Mouse (Mus musculus) lung, embryonic 15.5 days (tissue): ENCODE results near the gene Sgsm2. TPM values are rescaled to one million over a fixed set of nuclear protein-coding genes. Genes with fewer than 3 reads are reported as not detected.

Experiments
- ATAC-seq: fragments of 200-750 bp; cut with Nextera tagmentation; 2 replicates; pipeline ENCODE4 v1.8.0; 2017; ENCODE audit warnings: moderate number of reproducible peaks, borderline replicate concordance; ENCODE audit not compliant: low FRiP score, low TSS enrichment; ENCODE audit errors: extremely low read depth
- H3K27ac ChIP-seq: fragments of 300-500 bp; sonication (generic); 2 replicates; pipeline ENCODE4 v1.5.1; 2015; ENCODE audit warnings: moderate library complexity, mild to moderate bottlenecking, inconsistent platforms
- H3K27me3 ChIP-seq: fragments of 300-500 bp; sonication (generic); 2 replicates; pipeline ENCODE4 v1.6.1; 2015; ENCODE audit warnings: inconsistent platforms
- H3K36me3 ChIP-seq: fragments of 300-500 bp; sonication (generic); 2 replicates; pipeline ENCODE4 v1.6.1; 2015; ENCODE audit warnings: inconsistent platforms
- H3K4me1 ChIP-seq: fragments of 300-500 bp; sonication (generic); 2 replicates; pipeline ENCODE4 v1.6.1; 2015; ENCODE audit warnings: inconsistent platforms
- H3K4me2 ChIP-seq: fragments of 300-500 bp; sonication (generic); 2 replicates; pipeline ENCODE4 v1.6.1; 2015; ENCODE audit warnings: inconsistent platforms, mild to moderate bottlenecking, moderate library complexity
- H3K4me3 ChIP-seq: fragments of 300-500 bp; sonication (generic); 2 replicates; pipeline ENCODE4 v1.5.1; 2015; ENCODE audit warnings: mild to moderate bottlenecking, inconsistent platforms
- H3K9ac ChIP-seq: fragments of 300-500 bp; sonication (generic); 2 replicates; pipeline ENCODE4 v1.6.1; 2015; ENCODE audit warnings: inconsistent platforms
- H3K9me3 ChIP-seq: fragments of 300-500 bp; sonication (generic); 2 replicates; pipeline ENCODE4 v1.6.1; 2016; ENCODE audit warnings: inconsistent platforms
- WGBS: fragments of 180-500 bp; shearing (Covaris S2); methylation state at CpG from one replicate; pipeline ENCODE4 v1.1.7; 2015; 5-methylcytosine and 5-hydroxymethylcytosine counted together
- polyA plus RNA-seq: library from polyadenylated mRNA; unstranded; fragments of >200 nt; fragmentation: Nextera tagmentation; extraction: Ambion mirVana; gene quantifications from 2 replicates; pipeline ENCODE4 v1.2.1, GENCODE M21; 2015

Sgsm2 gene
- polyA plus RNA-seq, 1 experiment from 2014 or later = 3.5 TPM

DNA sequence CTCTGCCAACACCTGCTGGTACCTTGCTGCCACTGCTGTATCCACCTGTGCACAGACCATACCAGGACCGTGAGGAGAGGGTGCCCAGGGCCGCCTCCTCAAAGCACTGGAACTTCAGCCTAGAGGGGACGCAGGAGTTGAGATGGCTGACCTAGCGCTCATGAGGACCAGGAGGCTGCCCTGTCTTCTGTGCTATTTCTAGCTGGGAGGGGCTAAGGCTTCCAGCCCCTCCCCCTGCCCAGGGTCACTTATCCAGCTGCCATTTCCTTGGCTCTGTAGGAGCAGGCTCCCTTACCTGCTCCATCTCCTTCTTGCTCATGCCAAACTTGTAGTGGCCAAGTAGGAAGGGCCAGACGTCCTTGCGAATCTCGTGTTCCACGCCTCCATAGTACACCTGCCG is 39.1 kb downstream of the Sgsm2 start:
- Histone ChIP-seq H3K4me3 (no peak overlapping the region), H3K36me3 (no peaks in the 10 kb centered on the region), H3K27ac (no peak overlapping the region), H3K4me2 (no peak overlapping the region), H3K4me1 (no peaks in the 10 kb centered on the region), H3K9me3 (no peaks in the 10 kb centered on the region), H3K9ac (no peak overlapping the region), H3K27me3 (no peaks in the 10 kb centered on the region)
- no peak for ATAC-seq
- 77% methylated on average over 9 of the region's 9 CpGs for WGBS

- Histone ChIP-seq H3K4me3 (no peak overlapping the region), H3K4me1 (peaks cover 6% of the 10 kb centered on the region; the same call in 1 of the 2 replicates), H3K27me3 (no peaks in the 10 kb centered on the region), H3K36me3 (no peaks in the 10 kb centered on the region), H3K27ac (no peak overlapping the region), H3K9ac (no peak overlapping the region), H3K4me2 (no peak overlapping the region), H3K9me3 (no peaks in the 10 kb centered on the region)
- ATAC-seq = no peak
- WGBS = 81% methylated on average over 14 of the region's 14 CpGs
Measured at GRCm38 (mm10) chr11:74850998-74851661, 45.7 kb downstream of the Sgsm2 start.

- Histone ChIP-seq H3K4me3 (no peak overlapping the region), H3K27ac (peak overlapping the region; percentile 32; the same call in 1 of the 2 replicates), H3K9ac (no peak overlapping the region), H3K4me2 (peak overlapping the region; percentile 35), H3K36me3 (peaks cover 4% of the 10 kb centered on the region; the same call in 1 of the 2 replicates), H3K27me3 (no peaks in the 10 kb centered on the region), H3K9me3 (no peaks in the 10 kb centered on the region), H3K4me1 (peaks cover 14% of the 10 kb centered on the region)
- 8% methylated on average over 13 of the region's 13 CpGs for WGBS
- peak; percentile 76 for ATAC-seq
Measured at GRCm38 (mm10) chr11:74847919-74848521, 48.8 kb downstream of the Sgsm2 start.

DNA sequence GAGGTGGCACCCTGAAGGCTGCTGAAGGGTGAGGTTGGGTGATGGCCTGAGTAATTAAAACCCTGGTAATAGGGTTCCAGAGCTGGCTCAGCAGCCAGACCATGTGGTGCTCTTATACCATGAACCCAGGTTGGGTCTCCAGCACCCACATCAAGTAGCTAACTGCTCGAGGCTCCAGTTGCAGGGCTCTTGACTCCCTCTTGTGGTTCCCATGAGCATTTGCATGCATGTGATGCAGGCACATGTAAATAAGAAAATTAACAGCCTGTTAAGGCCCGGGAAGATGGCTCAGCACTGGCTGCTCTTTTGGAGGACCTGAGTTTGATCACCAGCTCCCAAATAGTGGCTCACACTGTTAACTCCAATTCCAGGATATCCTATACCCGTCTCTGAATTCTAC is 51.1 kb downstream of the Sgsm2 start:
- no peak for ATAC-seq
- Histone ChIP-seq H3K4me3 (no peak overlapping the region), H3K4me1 (peaks cover 17% of the 10 kb centered on the region), H3K27me3 (no peaks in the 10 kb centered on the region), H3K4me2 (no peak overlapping the region), H3K9ac (no peak overlapping the region), H3K27ac (no peak overlapping the region), H3K9me3 (no peaks in the 10 kb centered on the region), H3K36me3 (peaks cover 10% of the 10 kb centered on the region)
- WGBS = 66% methylated on average over 3 of the region's 3 CpGs

DNA sequence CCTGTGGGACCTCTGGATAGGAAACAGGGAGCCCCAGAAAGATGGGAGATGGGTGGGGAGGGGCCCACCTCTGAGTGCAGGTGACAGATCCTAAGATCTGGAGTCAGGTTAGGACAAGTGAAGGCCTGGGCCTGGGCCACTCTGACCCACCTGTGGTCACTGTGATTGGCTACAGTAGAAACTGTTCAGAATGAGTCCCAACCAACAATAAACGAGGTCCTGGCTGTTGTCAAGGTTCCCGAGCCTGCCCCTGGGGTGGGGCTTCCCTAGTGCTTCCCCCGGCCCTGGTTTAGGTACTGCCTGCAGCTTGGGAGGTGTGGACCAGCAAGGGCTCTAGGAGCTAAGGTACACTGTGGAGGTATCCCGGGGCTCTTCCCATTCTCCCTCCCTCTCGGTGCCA is 53.1 kb downstream of the Sgsm2 start:
- WGBS = 71% methylated on average over 5 of the region's 5 CpGs
- Histone ChIP-seq H3K27ac (no peak overlapping the region), H3K4me1 (peaks cover 25% of the 10 kb centered on the region), H3K36me3 (peaks cover 10% of the 10 kb centered on the region), H3K9ac (no peak overlapping the region), H3K27me3 (no peaks in the 10 kb centered on the region), H3K9me3 (no peaks in the 10 kb centered on the region), H3K4me3 (no peak overlapping the region), H3K4me2 (no peak overlapping the region)
- no peak for ATAC-seq

GRCm38 (mm10) chr11:74843435-74843714 is 53.5 kb downstream of the Sgsm2 start:
- H3K27ac ChIP-seq = no peak overlapping the region
- H3K4me3 ChIP-seq = no peak overlapping the region
- no peak overlapping the region for H3K9ac ChIP-seq
- peaks cover 10% of the 10 kb centered on the region for H3K36me3 ChIP-seq
- WGBS = 59% methylated on average over 2 of the region's 2 CpGs
- peaks cover 25% of the 10 kb centered on the region for H3K4me1 ChIP-seq
- H3K27me3 ChIP-seq = no peaks in the 10 kb centered on the region
- no peak for ATAC-seq
- no peaks in the 10 kb centered on the region for H3K9me3 ChIP-seq
- no peak overlapping the region for H3K4me2 ChIP-seq

- H3K27me3 ChIP-seq = no peaks in the 10 kb centered on the region
- peaks cover 10% of the 10 kb centered on the region for H3K36me3 ChIP-seq
- 83% methylated on average over 22 of the region's 22 CpGs for WGBS
- no peak overlapping the region for H3K27ac ChIP-seq
- no peak overlapping the region for H3K4me3 ChIP-seq
- no peak for ATAC-seq
- H3K4me1 ChIP-seq = peaks cover 21% of the 10 kb centered on the region
- no peak overlapping the region for H3K9ac ChIP-seq
- H3K4me2 ChIP-seq = no peak overlapping the region
- H3K9me3 ChIP-seq = no peaks in the 10 kb centered on the region
Measured at GRCm38 (mm10) chr11:74842656-74843434, 54.0 kb downstream of the Sgsm2 start.

DNA sequence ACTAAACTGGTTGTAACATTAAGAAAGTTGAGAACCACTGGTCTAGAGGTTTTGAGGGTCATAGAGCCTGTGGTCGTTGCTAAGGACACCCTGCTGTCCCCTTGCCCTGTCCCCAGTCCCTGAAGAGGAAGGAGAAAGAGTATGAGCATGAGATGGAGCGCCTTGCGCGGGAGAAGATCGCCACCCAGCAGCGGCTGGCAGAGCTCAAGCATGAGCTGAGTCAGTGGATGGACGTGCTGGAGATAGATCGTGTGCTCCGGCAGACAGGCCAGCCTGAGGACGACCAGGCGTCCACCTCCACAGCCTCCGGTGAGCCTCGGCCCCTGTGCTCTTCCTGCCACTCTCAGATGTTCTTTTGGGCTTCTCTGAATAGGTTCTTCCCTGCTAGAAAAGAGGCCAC is 54.8 kb downstream of the Sgsm2 start:
- no peak overlapping the region for H3K9ac ChIP-seq
- 80% methylated on average over 13 of the region's 13 CpGs for WGBS
- no peak for ATAC-seq
- H3K4me3 ChIP-seq = no peak overlapping the region
- H3K27me3 ChIP-seq = no peaks in the 10 kb centered on the region
- peaks cover 24% of the 10 kb centered on the region for H3K4me1 ChIP-seq
- H3K36me3 ChIP-seq = peaks cover 10% of the 10 kb centered on the region
- H3K9me3 ChIP-seq = no peaks in the 10 kb centered on the region
- no peak overlapping the region for H3K4me2 ChIP-seq
- no peak overlapping the region for H3K27ac ChIP-seq

DNA sequence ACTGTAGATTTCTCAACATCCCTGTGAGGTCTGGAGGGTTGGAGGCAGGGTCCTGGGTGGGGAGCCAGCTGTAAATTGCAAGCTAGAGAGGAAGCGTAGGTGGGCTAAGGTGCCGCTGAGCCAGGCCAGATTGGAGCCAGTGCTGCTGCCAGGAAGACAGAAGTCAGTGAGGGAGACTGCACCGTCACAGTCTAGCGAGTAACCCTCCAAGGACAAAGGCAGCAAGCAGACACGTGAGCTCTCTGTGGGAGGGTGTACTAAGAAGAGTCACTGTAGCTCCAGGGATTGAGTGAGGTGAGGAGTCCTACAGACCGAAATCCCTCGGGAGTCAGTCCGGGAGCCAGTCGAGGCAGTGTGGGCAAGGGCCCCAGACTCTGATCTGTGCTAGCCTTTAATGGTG is 55.5 kb downstream of the Sgsm2 start:
- Histone ChIP-seq H3K9ac (no peak overlapping the region), H3K4me1 (peaks cover 24% of the 10 kb centered on the region), H3K4me2 (no peak overlapping the region), H3K27me3 (no peaks in the 10 kb centered on the region), H3K27ac (no peak overlapping the region), H3K36me3 (peaks cover 10% of the 10 kb centered on the region), H3K4me3 (no peak overlapping the region), H3K9me3 (no peaks in the 10 kb centered on the region)
- 83% methylated on average over 9 of the region's 9 CpGs for WGBS
- no peak for ATAC-seq

GRCm38 (mm10) chr11:74840739-74841138 is 56.1 kb downstream of the Sgsm2 start:
- H3K9me3 ChIP-seq = no peaks in the 10 kb centered on the region
- no peak overlapping the region for H3K4me2 ChIP-seq
- H3K27me3 ChIP-seq = no peaks in the 10 kb centered on the region
- WGBS = 83% methylated on average over 8 of the region's 8 CpGs
- H3K4me3 ChIP-seq = no peak overlapping the region
- H3K4me1 ChIP-seq = peaks cover 25% of the 10 kb centered on the region
- no peak overlapping the region for H3K9ac ChIP-seq
- H3K36me3 ChIP-seq = peaks cover 9% of the 10 kb centered on the region
- no peak for ATAC-seq
- no peak overlapping the region for H3K27ac ChIP-seq

DNA sequence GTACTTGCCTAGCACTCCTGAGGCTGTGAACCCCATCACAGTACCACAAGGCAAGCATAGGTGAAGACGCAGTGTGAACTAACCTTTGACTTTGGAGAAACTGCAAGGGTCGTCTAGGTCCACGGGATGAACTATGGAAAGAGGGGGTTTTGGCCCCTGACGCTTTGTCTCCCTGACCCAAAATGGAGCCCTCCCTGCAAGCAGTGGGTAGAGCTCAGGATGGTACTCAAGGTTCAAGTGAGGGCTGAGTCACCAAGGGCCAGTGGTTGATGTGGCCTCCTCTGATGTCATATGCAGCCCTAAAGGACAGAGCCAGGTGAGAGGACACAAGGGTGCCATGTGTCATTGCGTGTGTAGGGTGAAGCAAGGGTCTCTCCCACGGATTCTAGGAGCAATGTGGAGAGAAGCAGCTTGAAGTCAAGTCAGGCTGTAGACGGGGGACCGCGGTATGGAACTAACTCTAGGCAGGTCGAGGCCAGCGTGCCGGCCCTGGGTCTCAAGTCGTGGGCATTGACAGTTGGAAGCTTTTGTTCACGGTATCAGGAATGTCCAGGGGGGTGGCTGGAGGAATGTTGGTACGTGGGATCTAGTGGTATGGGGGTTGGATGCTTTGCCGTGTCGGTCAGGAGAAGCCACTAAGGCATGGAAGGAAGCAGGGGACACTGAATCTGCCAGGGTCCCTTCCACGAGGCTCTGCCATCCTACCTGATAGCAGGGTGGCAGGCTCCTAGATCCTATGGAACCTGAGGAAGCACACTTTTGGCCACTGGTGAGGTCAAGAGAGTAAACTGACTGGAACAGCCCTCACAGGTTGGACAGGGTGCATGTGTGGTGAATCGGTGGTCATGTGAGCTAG is 56.8 kb downstream of the Sgsm2 start:
- H3K27ac ChIP-seq = no peak overlapping the region
- H3K4me1 ChIP-seq = peaks cover 29% of the 10 kb centered on the region
- no peaks in the 10 kb centered on the region for H3K9me3 ChIP-seq
- H3K4me3 ChIP-seq = no peak overlapping the region
- H3K27me3 ChIP-seq = no peaks in the 10 kb centered on the region
- no peak overlapping the region for H3K4me2 ChIP-seq
- no peak overlapping the region for H3K9ac ChIP-seq
- WGBS = 89% methylated on average over 19 of the region's 19 CpGs
- peaks cover 6% of the 10 kb centered on the region; the same call in 1 of the 2 replicates for H3K36me3 ChIP-seq
- no peak for ATAC-seq
